Mouse (Mus musculus): ENCODE data around the gene Wdr72. TPM values are rescaled to one million over a fixed set of nuclear protein-coding genes. Genes with fewer than 3 reads are reported as not detected.
A peak's percentile ranks its signal among the peaks of the same experiment; 100 is the strongest.

Wdr72 gene
- polyA plus RNA-seq (2015; fragmentation: Nextera tagmentation; extraction: Ambion mirVana), result 0.79 and 0.86 TPM in 2 replicates

DNA sequence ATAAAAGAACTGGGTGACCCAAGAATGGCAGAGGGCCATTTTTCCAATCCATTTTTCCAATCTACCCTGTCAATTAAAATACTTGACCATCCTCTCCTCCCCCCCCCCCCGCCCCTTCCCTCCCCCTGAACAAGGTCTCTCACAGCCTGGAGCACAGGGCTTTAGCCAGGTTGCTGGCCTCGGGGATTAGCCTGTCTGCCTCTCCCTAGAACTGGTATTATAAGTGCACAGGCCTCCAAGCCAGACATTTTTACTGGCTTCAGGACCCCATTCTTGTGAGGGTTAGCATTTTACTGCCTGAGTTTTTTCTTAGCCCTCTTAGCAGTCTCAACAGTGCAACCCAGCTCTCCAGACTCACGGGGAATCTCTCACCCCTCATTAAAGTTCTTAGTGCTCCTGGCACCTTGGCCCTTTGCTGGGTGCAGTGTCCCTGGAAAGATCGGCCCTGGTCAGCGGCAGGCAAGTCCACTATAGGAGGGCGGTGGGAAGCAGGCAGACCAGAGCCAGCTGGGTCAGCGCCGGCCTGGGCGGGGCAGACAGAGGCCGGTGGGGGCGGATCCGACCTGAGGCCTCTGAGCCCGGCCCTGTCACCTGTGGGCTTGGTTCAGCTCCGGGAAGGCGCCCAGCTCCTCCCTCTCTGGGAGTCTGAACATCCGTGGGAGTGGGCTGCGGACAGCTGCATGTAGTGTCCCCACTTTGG is at the start of gene Wdr72:
Gene Wdr72 (plus strand): TSS at position 596 of the 700 bp plus-strand sequence.
- no peak for ATAC-seq (ENCODE audit: extremely low read depth, insufficient number of reproducible peaks, low FRiP score, low TSS enrichment)
- no peaks in the 10 kb centered on the region for H3K27me3 ChIP-seq (replicated peaks)

DNA sequence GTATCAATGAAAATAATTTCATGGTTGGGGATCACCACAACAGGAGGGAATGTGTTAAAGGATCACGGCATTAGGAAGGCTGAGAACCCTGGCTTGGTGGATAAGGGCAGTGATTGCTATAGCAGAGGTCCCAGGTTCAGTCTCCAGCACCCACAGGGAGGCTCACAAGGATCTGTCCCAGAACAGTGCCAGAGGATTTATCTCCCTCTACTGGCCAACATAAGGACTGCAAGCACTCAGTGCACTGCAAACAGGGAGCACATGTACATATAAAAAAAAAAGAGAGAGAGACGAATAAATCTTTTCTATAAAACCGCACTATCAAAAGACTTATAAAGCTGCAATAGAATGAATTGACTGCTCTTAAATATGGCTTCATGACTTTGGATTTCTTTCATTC is 43.9 kb upstream of the Wdr72 start:
- Histone ChIP-seq H3K4me1 (peaks cover 15% of the 10 kb centered on the region), H3K27ac (replicated peaks) (no peak overlapping the region), H3K4me2 (no peak overlapping the region), H3K27me3 (replicated peaks) (no peaks in the 10 kb centered on the region; the same call in 1 of the 2 replicates), H3K9me3 (no peaks in the 10 kb centered on the region), H3K4me3 (no peak overlapping the region), H3K9ac (no peak overlapping the region), H3K36me3 (no peaks in the 10 kb centered on the region)
- ATAC-seq (ENCODE audit: extremely low read depth, insufficient number of reproducible peaks, low FRiP score, low TSS enrichment), result no peak
- 81% methylated on average over 3 of the region's 3 CpGs for WGBS

More for the DNA sequence above, at the start of gene Wdr72:
- no peaks in the 10 kb centered on the region for H3K9me3 ChIP-seq
- H3K27ac ChIP-seq (replicated peaks), result no peak within 1 kb of the TSS
- H3K4me2 ChIP-seq, result peak within 1 kb of the TSS; percentile 85
- peak within 1 kb of the TSS; percentile 69 for H3K9ac ChIP-seq
- H3K4me3 ChIP-seq, result peak within 1 kb of the TSS; percentile 58
- WGBS, result 5% methylated on average over 16 of the region's 17 CpGs
- H3K36me3 ChIP-seq, result no peaks in the 10 kb centered on the region
- H3K4me1 ChIP-seq, result peaks cover 8% of the 10 kb centered on the region

DNA sequence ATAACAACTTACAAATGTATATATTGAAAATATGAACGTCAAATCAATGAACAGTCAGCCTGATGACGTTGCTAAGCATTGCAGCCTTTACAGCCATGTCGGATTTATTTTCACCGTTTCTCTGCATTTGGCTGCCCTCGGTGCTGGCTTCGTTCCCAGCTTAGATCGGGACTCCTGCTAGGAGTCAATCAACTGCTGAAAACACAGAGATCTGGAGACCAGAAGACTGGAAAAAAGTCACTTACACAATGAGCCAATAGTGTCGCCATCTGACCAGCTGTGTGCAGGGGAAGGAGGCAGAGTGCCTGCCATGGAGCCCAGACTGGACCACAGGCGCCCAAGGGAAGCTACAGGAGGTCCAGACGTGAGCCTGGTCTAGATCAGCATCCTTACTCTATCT is 43.4 kb upstream of the Wdr72 start:
- Histone ChIP-seq H3K9ac (no peak overlapping the region), H3K4me1 (peaks cover 15% of the 10 kb centered on the region), H3K4me2 (no peak overlapping the region), H3K4me3 (no peak overlapping the region), H3K27me3 (replicated peaks) (no peaks in the 10 kb centered on the region; the same call in 1 of the 2 replicates), H3K27ac (replicated peaks) (no peak overlapping the region), H3K9me3 (no peaks in the 10 kb centered on the region), H3K36me3 (no peaks in the 10 kb centered on the region)
- 58% methylated on average over 10 of the region's 10 CpGs for WGBS
- no peak for ATAC-seq (ENCODE audit: extremely low read depth, insufficient number of reproducible peaks, low FRiP score, low TSS enrichment)

DNA sequence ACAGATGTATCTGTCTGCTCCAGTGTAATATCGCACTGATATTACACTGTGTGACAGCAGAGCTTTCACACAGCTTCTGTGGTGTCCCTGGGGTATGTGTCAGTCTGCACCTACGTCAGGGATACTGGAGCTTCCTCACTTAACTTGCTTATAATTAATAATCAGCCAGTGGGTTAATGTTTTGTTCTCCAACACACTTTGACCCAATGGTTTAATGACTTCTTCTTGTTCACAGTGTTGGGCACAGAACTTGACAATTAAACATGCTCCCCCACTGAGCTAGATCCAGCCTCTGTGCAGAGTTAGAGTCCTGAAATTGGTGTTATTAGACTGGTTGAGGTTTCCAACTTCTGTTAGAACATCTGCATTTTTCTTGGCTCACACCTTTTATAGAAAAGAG is 34.2 kb upstream of the Wdr72 start:
- H3K9ac ChIP-seq, result no peak overlapping the region
- ATAC-seq (ENCODE audit: extremely low read depth, insufficient number of reproducible peaks, low FRiP score, low TSS enrichment), result no peak
- H3K4me1 ChIP-seq, result no peaks in the 10 kb centered on the region
- H3K27ac ChIP-seq (replicated peaks), result no peak overlapping the region
- no peak overlapping the region for H3K4me2 ChIP-seq
- H3K36me3 ChIP-seq, result no peaks in the 10 kb centered on the region
- H3K27me3 ChIP-seq (replicated peaks), result no peaks in the 10 kb centered on the region
- no peaks in the 10 kb centered on the region for H3K9me3 ChIP-seq
- no peak overlapping the region for H3K4me3 ChIP-seq
- 80% methylated on average over 2 of the region's 2 CpGs for WGBS

DNA sequence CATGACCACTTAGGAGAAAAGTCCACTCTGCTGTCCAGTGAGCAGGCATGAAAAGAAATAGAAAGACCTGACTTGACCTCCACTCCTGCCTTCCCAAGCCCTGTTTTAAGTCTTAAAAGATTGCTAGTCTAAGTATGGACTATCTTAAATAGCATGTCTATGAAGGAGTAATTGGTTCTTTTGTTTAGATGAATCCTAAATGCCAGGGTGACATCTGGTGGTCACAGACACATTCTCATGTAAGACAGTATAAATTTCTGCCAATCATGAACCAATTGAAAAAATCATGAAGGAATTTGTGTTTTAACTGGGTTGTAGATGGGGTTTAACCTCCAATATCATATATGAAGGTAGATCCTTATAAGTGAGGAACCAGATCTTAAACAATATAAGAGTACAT is 31.7 kb upstream of the Wdr72 start:
- Histone ChIP-seq H3K27me3 (replicated peaks) (no peaks in the 10 kb centered on the region), H3K36me3 (no peaks in the 10 kb centered on the region), H3K4me2 (no peak overlapping the region), H3K9ac (no peak overlapping the region), H3K4me3 (no peak overlapping the region), H3K27ac (replicated peaks) (no peak overlapping the region), H3K9me3 (no peaks in the 10 kb centered on the region), H3K4me1 (no peaks in the 10 kb centered on the region)
- ATAC-seq (ENCODE audit: extremely low read depth, insufficient number of reproducible peaks, low FRiP score, low TSS enrichment), result no peak

DNA sequence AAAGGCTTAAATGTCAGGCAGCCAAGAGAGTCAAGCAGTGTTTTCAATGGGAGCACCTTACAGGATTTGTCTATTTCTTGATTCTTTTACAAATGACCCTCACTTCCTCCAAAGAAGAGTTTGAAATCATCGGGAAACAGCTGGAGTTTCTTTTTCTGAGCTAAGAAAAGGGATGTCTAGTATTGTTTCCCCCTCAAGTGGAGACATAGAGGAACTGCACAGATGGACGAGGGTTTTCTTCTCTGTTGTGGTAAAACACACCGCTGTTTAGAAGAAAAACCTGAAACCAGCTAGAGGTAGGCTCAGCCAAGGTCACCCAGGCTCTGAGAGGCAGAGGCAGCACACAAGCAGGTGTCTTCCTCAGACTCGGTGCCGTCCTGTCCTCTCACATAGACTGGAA is 29.9 kb upstream of the Wdr72 start:
- H3K4me3 ChIP-seq, result no peak overlapping the region
- ATAC-seq (ENCODE audit: extremely low read depth, insufficient number of reproducible peaks, low FRiP score, low TSS enrichment), result no peak
- H3K9ac ChIP-seq, result no peak overlapping the region
- H3K27ac ChIP-seq (replicated peaks), result no peak overlapping the region
- no peaks in the 10 kb centered on the region for H3K27me3 ChIP-seq (replicated peaks)
- H3K4me2 ChIP-seq, result peak overlapping the region; percentile 36
- no peaks in the 10 kb centered on the region for H3K4me1 ChIP-seq
- H3K36me3 ChIP-seq, result no peaks in the 10 kb centered on the region
- no peaks in the 10 kb centered on the region for H3K9me3 ChIP-seq
- WGBS, result 27% methylated on average over 5 of the region's 5 CpGs

DNA sequence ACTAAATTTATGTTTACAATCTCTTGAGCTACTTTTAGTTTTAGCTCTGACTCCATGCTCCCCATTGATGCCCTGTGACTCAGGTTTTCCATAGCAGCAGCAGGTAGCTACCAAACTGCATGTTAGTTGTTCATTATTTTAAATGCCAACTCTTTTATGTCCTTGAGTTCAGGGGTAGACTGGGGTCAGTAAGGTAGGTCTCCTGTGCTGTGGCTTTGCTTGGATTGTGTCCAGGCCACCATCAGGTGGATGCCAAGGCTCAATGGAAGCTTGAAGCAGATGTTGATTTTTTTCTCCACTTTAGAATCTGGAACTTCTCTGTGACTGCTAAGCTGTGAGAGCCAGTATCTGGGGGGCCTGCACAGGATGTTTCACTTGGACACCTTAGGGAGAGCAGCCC is 8.6 kb upstream of the Wdr72 start:
- H3K36me3 ChIP-seq, result no peaks in the 10 kb centered on the region
- H3K9ac ChIP-seq, result no peak overlapping the region
- ATAC-seq (ENCODE audit: extremely low read depth, insufficient number of reproducible peaks, low FRiP score, low TSS enrichment), result no peak
- no peak overlapping the region for H3K4me3 ChIP-seq
- no peaks in the 10 kb centered on the region for H3K4me1 ChIP-seq
- H3K9me3 ChIP-seq, result no peaks in the 10 kb centered on the region
- H3K27ac ChIP-seq (replicated peaks), result no peak overlapping the region
- no peaks in the 10 kb centered on the region for H3K27me3 ChIP-seq (replicated peaks)
- no peak overlapping the region for H3K4me2 ChIP-seq

DNA sequence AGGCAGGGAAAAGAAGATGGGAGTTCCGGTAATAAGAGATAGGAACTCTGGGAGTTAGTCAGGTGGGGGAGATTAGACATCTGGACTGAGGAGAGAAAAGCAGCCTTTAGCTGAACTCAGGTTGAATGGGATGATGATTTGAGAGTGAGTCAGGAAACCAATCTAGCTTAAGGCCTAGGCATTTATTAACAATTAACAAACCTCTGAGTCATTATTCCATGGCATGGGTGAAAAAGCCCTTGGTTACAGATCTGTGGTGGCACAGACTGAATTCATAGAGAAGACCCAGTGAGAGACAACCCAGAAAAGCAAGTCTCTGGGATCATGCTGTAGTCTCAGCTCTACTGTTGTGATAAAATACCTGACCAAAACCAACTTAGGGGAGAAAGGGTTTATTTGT is 7.5 kb upstream of the Wdr72 start:
- Histone ChIP-seq H3K4me2 (no peak overlapping the region), H3K9ac (no peak overlapping the region), H3K9me3 (no peaks in the 10 kb centered on the region), H3K4me3 (no peak overlapping the region), H3K27me3 (replicated peaks) (no peaks in the 10 kb centered on the region), H3K4me1 (no peaks in the 10 kb centered on the region), H3K36me3 (no peaks in the 10 kb centered on the region), H3K27ac (replicated peaks) (no peak overlapping the region)
- no peak for ATAC-seq (ENCODE audit: extremely low read depth, insufficient number of reproducible peaks, low FRiP score, low TSS enrichment)
- 73% methylated on average over 1 of the region's 1 CpGs for WGBS

DNA sequence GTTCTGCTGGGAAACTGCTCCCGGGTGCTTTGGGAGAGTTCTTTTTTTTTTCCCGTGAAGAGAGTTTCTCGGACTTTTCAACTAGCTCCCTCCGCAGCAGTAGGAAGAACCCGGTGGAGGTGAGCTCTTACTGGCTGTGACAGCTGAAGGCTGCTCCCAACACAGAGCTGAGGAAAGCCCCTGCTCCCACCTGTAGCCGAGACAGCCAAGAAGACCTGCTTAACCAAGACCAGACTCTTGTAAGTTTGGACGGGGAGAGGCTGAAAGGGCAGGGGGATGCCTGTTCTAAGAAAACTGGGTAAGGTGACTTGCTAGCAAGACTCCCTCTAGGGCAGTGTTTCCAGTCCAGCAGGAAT is 283 bp downstream of the Wdr72 start:
- H3K36me3 ChIP-seq, result no peaks in the 10 kb centered on the region
- H3K4me1 ChIP-seq, result peaks cover 8% of the 10 kb centered on the region
- peak overlapping the region; percentile 58 for H3K4me3 ChIP-seq
- H3K4me2 ChIP-seq, result peak overlapping the region; percentile 85
- ATAC-seq (ENCODE audit: extremely low read depth, insufficient number of reproducible peaks, low FRiP score, low TSS enrichment), result no peak
- peak overlapping the region; percentile 69 for H3K9ac ChIP-seq
- H3K27me3 ChIP-seq (replicated peaks), result no peaks in the 10 kb centered on the region
- no peak overlapping the region for H3K27ac ChIP-seq (replicated peaks)
- no peaks in the 10 kb centered on the region for H3K9me3 ChIP-seq
- 2% methylated on average over 7 of the region's 7 CpGs for WGBS

DNA sequence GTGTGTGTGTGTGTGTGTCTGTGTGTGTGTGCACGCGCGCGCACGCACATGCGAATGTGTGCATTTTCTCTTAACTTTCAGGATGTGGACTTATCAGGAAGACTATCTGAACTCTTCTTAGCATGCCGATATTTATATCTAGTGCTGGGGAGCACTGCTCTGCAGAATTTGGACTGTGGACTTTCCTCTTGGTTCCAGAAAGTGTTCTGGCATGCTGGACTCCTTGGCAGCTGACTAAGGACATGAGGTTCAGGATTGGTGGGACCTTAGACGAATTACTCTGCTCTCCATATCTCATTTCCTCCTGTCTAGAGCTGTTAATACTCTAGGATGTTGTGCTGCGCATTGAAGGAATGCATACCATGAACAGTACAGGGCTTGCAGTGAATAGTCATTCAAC is 2.4 kb downstream of the Wdr72 start:
- H3K4me3 ChIP-seq, result no peak overlapping the region
- H3K9ac ChIP-seq, result no peak overlapping the region
- peaks cover 8% of the 10 kb centered on the region for H3K4me1 ChIP-seq
- no peaks in the 10 kb centered on the region for H3K27me3 ChIP-seq (replicated peaks)
- H3K36me3 ChIP-seq, result no peaks in the 10 kb centered on the region
- H3K27ac ChIP-seq (replicated peaks), result no peak overlapping the region
- H3K4me2 ChIP-seq, result no peak overlapping the region
- no peaks in the 10 kb centered on the region for H3K9me3 ChIP-seq
- WGBS, result 79% methylated on average over 9 of the region's 9 CpGs
- no peak for ATAC-seq (ENCODE audit: extremely low read depth, insufficient number of reproducible peaks, low FRiP score, low TSS enrichment)

DNA sequence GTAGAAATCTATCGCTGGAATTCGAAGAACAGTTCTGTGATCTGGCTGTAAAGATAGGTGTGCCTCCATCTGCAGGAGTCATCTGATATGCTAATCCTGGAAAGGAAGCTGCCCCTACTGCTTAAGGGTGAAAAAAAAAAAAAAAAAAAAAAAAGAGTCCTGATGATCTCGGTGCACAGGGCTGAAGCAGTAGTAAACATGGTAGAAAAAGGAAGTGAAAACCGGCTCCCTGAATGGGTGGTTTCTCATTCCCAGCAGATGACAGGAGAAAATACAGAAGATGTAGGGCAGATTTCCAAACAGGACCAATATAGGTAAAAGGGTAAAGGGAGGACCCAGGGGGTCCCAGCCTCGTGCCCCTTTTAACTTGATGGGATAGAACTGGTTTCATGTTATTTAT is 16.1 kb downstream of the Wdr72 start:
- WGBS, result 56% methylated on average over 5 of the region's 5 CpGs
- H3K4me2 ChIP-seq, result no peak overlapping the region
- no peaks in the 10 kb centered on the region for H3K27me3 ChIP-seq (replicated peaks)
- H3K36me3 ChIP-seq, result no peaks in the 10 kb centered on the region
- no peak overlapping the region for H3K9ac ChIP-seq
- no peaks in the 10 kb centered on the region for H3K9me3 ChIP-seq
- H3K4me1 ChIP-seq, result no peaks in the 10 kb centered on the region
- no peak for ATAC-seq (ENCODE audit: extremely low read depth, insufficient number of reproducible peaks, low FRiP score, low TSS enrichment)
- H3K27ac ChIP-seq (replicated peaks), result no peak overlapping the region
- no peak overlapping the region for H3K4me3 ChIP-seq

DNA sequence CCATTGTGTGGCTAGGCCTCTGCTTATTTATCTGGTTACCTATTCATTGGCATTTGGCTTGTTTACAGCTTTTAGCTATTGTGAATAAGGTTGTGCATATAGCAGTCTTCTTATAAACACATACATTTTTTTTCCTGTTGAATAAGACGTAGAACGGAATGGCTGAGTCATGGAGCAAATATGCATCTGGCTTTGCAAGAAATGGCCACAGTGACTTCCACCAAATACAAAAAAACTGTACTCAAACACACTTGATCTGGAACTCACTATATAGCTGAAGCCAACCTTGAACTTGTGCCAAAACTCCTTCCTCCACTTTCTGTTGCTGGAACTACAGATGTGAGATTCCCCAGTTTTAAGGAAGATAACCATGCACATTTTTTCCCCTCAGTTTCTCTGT is 23.9 kb downstream of the Wdr72 start:
- H3K4me1 ChIP-seq, result no peaks in the 10 kb centered on the region
- WGBS, result 62% methylated on average over 2 of the region's 2 CpGs

More for the DNA sequence above, 23.9 kb downstream of the Wdr72 start:
- Histone ChIP-seq H3K9ac (no peak overlapping the region), H3K9me3 (no peaks in the 10 kb centered on the region), H3K36me3 (no peaks in the 10 kb centered on the region), H3K27ac (replicated peaks) (no peak overlapping the region), H3K4me3 (no peak overlapping the region), H3K4me2 (no peak overlapping the region), H3K27me3 (replicated peaks) (no peaks in the 10 kb centered on the region)
- no peak for ATAC-seq (ENCODE audit: extremely low read depth, insufficient number of reproducible peaks, low FRiP score, low TSS enrichment)
